Mouse (Mus musculus) hematopoietic stem cell, adult 5-6 weeks (primary cell): ENCODE data around the gene Ddx59. TPM values are rescaled to one million over a fixed set of nuclear protein-coding genes. Genes with fewer than 3 reads are reported as not detected.

Experiments
- total RNA-seq: library from RNA; stranded (forward); fragments of 172-1452, 232-1000 nt; gene quantifications from 2 replicates; pipeline ENCODE4 v1.2.3, GENCODE M21; 2017

Ddx59 gene
- total RNA-seq, 1 experiment from 2014 or later, result 11.1 TPM

Other genes with a start within 250 kb of the Ddx59 start
- not detected in 2 replicates for gene Mroh3, start 202.4 kb upstream of the Ddx59 start, total RNA-seq
- gene Inava, start 181.0 kb upstream of the Ddx59 start, total RNA-seq, result 1.2 TPM in 1 of 2 replicates, not detected in the other
- not detected in 2 replicates for gene Gpr25, start 154.4 kb upstream of the Ddx59 start, total RNA-seq
- gene Camsap2, start 69.2 kb upstream of the Ddx59 start, total RNA-seq, result 19.1 and 22.9 TPM in 2 replicates
- gene Kif14, start 51.1 kb downstream of the Ddx59 start, total RNA-seq, result 10.7 and 19.5 TPM in 2 replicates
- 31.7 and 37.1 TPM in 2 replicates for gene Zfp281, start 209.6 kb downstream of the Ddx59 start, total RNA-seq